Mouse (Mus musculus) heart, embryonic 13.5 days (tissue): ENCODE data around the gene Ak2. TPM values are rescaled to one million over a fixed set of nuclear protein-coding genes. Genes with fewer than 3 reads are reported as not detected.
A peak's percentile ranks its signal among the peaks of the same experiment; 100 is the strongest.

Source experiments
- ATAC-seq: fragments of 200-750 bp; cut with Nextera tagmentation; 2 replicates; pipeline ENCODE4 v1.8.0; 2017; ENCODE audit warnings: moderate TSS enrichment; ENCODE audit not compliant: insufficient number of reproducible peaks, low FRiP score, low TSS enrichment; ENCODE audit errors: extremely low read depth
- H3K27ac ChIP-seq: fragments of 300-500 bp; sonication (generic); replicated peaks from 2 replicates; pipeline ENCODE4 v1.5.1; 2015; ENCODE audit warnings: moderate library complexity, mild to moderate bottlenecking, inconsistent platforms
- H3K27me3 ChIP-seq: fragments of 300-500 bp; sonication (generic); replicated peaks from 2 replicates; pipeline ENCODE4 v1.6.1; 2015; ENCODE audit warnings: mild to moderate bottlenecking, inconsistent platforms
- H3K36me3 ChIP-seq: fragments of 300-500 bp; sonication (generic); 2 replicates; pipeline ENCODE4 v1.6.1; 2015; ENCODE audit warnings: mild to moderate bottlenecking, inconsistent platforms
- H3K4me1 ChIP-seq: fragments of 300-500 bp; sonication (generic); 2 replicates; pipeline ENCODE4 v1.6.1; 2015; ENCODE audit warnings: inconsistent platforms
- H3K4me2 ChIP-seq: fragments of 300-500 bp; sonication (generic); 2 replicates; pipeline ENCODE4 v1.6.1; 2015; ENCODE audit warnings: inconsistent platforms, mild to moderate bottlenecking, moderate library complexity
- H3K4me3 ChIP-seq: fragments of 300-500 bp; sonication (generic); 2 replicates; pipeline ENCODE4 v1.5.1; 2015; ENCODE audit warnings: moderate library complexity, mild to moderate bottlenecking, inconsistent platforms
- H3K9ac ChIP-seq: fragments of 300-500 bp; sonication (generic); 2 replicates; pipeline ENCODE4 v1.6.1; 2015; ENCODE audit warnings: inconsistent platforms, mild to moderate bottlenecking, moderate library complexity
- H3K9me3 ChIP-seq: fragments of 300-500 bp; sonication (generic); 2 replicates; pipeline ENCODE4 v1.6.1; 2016; ENCODE audit warnings: inconsistent platforms
- WGBS: fragments of 180-500 bp; shearing (Covaris S2); methylation state at CpG from one replicate; pipeline ENCODE4 v1.1.7; 2015; ENCODE audit warnings: mixed read lengths; 5-methylcytosine and 5-hydroxymethylcytosine counted together
- polyA plus RNA-seq: library from polyadenylated mRNA; unstranded; fragments of >200 nt; fragmentation: Nextera tagmentation; extraction: Ambion mirVana; gene quantifications from 2 replicates; pipeline ENCODE4 v1.2.1, GENCODE M21; 2015

Gene Ak2
- polyA plus RNA-seq, 1 experiment from 2014 or later = 147 TPM

DNA sequence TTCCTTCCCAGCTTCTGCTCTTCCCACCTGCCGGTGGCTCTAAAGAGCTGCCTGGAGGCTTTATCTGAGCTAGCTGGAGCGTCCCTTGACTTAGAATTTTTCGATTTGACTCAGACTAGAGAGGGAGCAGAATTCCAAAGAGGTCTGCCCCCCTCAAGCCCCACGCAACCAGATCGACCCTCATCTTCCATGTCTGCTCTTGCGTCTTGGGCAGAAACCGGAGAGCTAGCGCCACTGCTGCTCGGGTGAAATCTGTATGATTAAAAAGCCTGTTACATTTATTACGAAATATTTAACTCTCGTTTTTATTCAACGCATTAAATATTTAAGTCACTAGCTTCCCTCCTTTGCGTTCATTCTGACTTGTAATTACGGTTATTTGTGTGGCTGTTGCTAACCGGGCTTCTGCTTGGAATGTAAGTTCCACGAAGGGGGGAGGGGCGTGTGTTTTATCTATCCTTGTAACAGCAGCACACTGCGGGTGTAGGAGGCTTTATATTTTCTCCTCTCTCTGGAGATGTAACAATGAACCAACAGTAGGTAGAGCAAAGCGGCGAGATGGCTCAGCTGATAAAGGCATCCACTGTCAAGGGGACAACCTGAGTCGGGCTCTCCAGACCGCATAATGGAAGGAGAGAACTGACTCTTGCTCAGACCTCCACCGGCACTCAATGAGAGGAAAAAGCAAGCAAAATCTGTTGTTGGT, 57.7 kb downstream of the Ak2 start:
- H3K9me3 ChIP-seq = no peaks in the 10 kb centered on the region
- H3K4me2 ChIP-seq = peak overlapping the region; percentile 90
- 4% methylated on average over 23 of the region's 23 CpGs for WGBS
- H3K4me3 ChIP-seq = peak overlapping the region; percentile 64
- H3K36me3 ChIP-seq = no peaks in the 10 kb centered on the region
- H3K27ac ChIP-seq = peak overlapping the region; percentile 59
- no peak; the same call in 1 of the 2 replicates for ATAC-seq
- H3K4me1 ChIP-seq = peaks cover 34% of the 10 kb centered on the region
- peaks cover 38% of the 10 kb centered on the region for H3K27me3 ChIP-seq
- peak overlapping the region; percentile 85 for H3K9ac ChIP-seq

- Histone ChIP-seq H3K4me2 (no peak overlapping the region), H3K4me3 (no peak overlapping the region), H3K4me1 (peaks cover 42% of the 10 kb centered on the region), H3K36me3 (no peaks in the 10 kb centered on the region), H3K9ac (no peak overlapping the region), H3K27me3 (peaks cover 38% of the 10 kb centered on the region), H3K9me3 (no peaks in the 10 kb centered on the region), H3K27ac (no peak overlapping the region)
- no peak for ATAC-seq
- WGBS = 67% methylated on average over 4 of the region's 4 CpGs
These were observed 58.6 kb downstream of the Ak2 start for GRCm38 (mm10) chr4:129050365-129050764.

DNA sequence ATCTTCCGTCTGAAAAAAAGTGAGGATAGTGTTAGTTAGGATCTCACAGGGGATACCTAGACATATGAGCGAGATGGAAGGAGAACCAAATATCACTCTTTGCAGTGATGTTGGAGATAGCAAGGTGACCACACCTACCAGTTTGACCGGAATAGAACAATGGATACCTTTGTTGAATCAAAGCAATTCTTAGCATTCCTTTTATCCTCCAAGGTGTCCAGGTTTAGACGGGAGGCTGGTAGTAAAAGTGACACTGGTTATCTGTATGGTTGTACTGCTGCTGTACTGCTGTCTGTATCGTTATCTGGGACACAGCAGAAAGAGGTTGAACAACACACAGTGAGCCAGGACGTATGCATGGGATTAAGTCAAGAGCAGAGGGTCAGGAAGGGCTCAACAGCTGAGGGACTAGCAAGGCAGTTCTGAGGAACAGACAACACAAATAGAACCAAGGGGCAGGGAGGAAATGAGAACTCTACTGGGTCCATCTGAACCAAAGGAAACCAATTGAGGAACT, 59.2 kb downstream of the Ak2 start:
- no peak for ATAC-seq
- Histone ChIP-seq H3K4me2 (peak overlapping the region; percentile 28), H3K27ac (0 out of 2 replicates have a peak overlapping the region, but pooled peaks have one; percentile 12), H3K27me3 (peaks cover 35% of the 10 kb centered on the region), H3K36me3 (no peaks in the 10 kb centered on the region), H3K4me3 (no peak overlapping the region), H3K9me3 (no peaks in the 10 kb centered on the region), H3K9ac (no peak overlapping the region), H3K4me1 (peaks cover 42% of the 10 kb centered on the region)
- WGBS = 40% methylated on average over 6 of the region's 6 CpGs

- 15% methylated on average over 11 of the region's 11 CpGs for WGBS
- Histone ChIP-seq H3K4me2 (peak overlapping the region; percentile 28), H3K9me3 (no peaks in the 10 kb centered on the region), H3K36me3 (no peaks in the 10 kb centered on the region), H3K4me1 (peaks cover 42% of the 10 kb centered on the region), H3K27ac (0 out of 2 replicates have a peak overlapping the region, but pooled peaks have one; percentile 12), H3K4me3 (no peak overlapping the region), H3K9ac (no peak overlapping the region), H3K27me3 (peaks cover 28% of the 10 kb centered on the region)
- no peak for ATAC-seq
These were observed 59.9 kb downstream of the Ak2 start for GRCm38 (mm10) chr4:129051461-129052183.

DNA sequence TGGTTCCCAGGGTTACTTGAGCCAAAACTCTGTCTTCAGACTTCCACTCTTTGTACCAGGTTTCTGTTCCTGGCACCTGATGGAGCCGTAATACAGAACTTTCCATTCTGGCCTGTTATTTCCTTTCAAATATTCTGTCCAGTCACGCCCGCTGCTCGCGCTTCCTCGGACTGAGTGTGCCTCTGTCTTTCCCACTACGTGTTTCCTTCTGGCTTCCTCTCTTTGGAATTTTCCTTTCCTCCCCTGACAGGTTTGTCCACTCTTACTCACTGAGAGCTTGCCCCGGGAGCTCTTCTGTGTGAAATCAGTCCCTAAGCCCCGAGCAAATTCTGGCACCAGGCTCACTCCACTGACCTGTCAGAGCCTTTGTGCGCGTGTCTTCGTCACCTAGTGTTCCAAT, 63.0 kb downstream of the Ak2 start:
- H3K4me1 ChIP-seq = peaks cover 41% of the 10 kb centered on the region
- ATAC-seq = no peak
- H3K9ac ChIP-seq = no peak overlapping the region
- 0 out of 2 replicates have a peak overlapping the region, but pooled peaks have one; percentile 8 for H3K27ac ChIP-seq
- H3K27me3 ChIP-seq = peaks cover 10% of the 10 kb centered on the region
- H3K4me2 ChIP-seq = no peak overlapping the region
- H3K36me3 ChIP-seq = no peaks in the 10 kb centered on the region
- 76% methylated on average over 12 of the region's 12 CpGs for WGBS
- no peaks in the 10 kb centered on the region for H3K9me3 ChIP-seq
- H3K4me3 ChIP-seq = no peak overlapping the region

GRCm38 (mm10) chr4:129055562-129055961, 63.8 kb downstream of the Ak2 start:
- ATAC-seq = no peak
- Histone ChIP-seq H3K9ac (no peak overlapping the region), H3K4me3 (no peak overlapping the region), H3K9me3 (no peaks in the 10 kb centered on the region), H3K27me3 (peaks cover 3% of the 10 kb centered on the region), H3K36me3 (no peaks in the 10 kb centered on the region), H3K4me1 (peaks cover 42% of the 10 kb centered on the region), H3K4me2 (no peak overlapping the region), H3K27ac (no peak overlapping the region)
- WGBS = 78% methylated on average over 5 of the region's 5 CpGs

- 4% methylated on average over 34 of the region's 44 CpGs for WGBS
- Histone ChIP-seq H3K36me3 (no peaks in the 10 kb centered on the region), H3K4me3 (peak overlapping the region; percentile 94), H3K27ac (peak overlapping the region; percentile 91), H3K9me3 (no peaks in the 10 kb centered on the region), H3K9ac (peak overlapping the region; percentile 98), H3K4me1 (peaks cover 28% of the 10 kb centered on the region), H3K27me3 (no peaks in the 10 kb centered on the region), H3K4me2 (peak overlapping the region; percentile 100)
- peak; percentile 95 for ATAC-seq
These were observed 65.9 kb downstream of the Ak2 start for GRCm38 (mm10) chr4:129057533-129058206.

DNA sequence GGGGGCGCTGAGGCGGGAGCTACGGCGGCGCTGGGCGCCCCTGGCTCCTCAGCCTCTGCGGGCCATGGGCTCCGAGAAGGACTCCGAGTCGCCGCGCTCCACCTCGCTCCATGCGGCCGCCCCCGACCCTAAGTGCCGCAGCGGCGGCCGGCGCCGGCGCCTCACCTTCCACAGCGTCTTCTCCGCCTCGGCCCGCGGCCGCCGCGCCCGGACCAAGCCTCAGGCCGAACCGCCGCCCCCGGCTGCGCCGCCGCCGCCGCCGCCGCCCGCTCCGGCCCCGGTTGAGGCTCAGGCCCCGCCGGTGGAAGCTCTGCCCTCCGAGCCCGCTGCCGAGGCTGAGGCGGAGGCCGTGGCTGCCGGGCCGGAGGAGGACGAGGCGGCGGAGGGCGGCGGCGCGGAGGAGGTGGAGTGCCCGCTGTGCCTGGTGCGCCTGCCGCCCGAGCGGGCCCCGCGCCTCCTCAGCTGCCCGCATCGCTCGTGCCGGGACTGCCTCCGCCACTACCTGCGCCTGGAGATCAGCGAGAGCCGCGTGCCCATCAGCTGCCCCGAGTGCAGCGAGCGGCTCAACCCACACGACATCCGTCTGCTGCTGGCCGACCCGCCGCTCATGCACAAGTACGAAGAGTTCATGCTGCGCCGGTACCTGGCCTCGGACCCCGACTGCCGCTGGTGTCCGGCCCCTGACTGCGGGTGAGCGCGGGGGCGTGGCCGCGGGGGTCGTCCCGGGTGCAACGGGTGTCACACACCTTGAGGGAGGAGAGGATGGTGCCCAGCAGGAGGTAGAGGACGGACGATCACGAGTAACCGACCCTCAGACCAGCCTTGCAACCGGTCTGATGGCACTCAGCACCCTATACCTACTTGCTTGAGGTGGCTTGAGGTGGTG, 66.7 kb downstream of the Ak2 start, which contains the start of gene Rnf19b:
Gene Rnf19b, plus strand, starts transcription at position 65 of the 886 bp plus-strand sequence.
- no peaks in the 10 kb centered on the region for H3K9me3 ChIP-seq
- peak within 1 kb of the TSS; percentile 98 for H3K9ac ChIP-seq
- no peaks in the 10 kb centered on the region for H3K27me3 ChIP-seq
- peaks cover 31% of the 10 kb centered on the region for H3K4me1 ChIP-seq
- ATAC-seq = peak; percentile 33
- H3K4me3 ChIP-seq = peak within 1 kb of the TSS; percentile 94
- H3K27ac ChIP-seq = peak within 1 kb of the TSS; percentile 91
- no peaks in the 10 kb centered on the region for H3K36me3 ChIP-seq
- peak within 1 kb of the TSS; percentile 100 for H3K4me2 ChIP-seq
- WGBS = under 1% methylated on average over 87 of the region's 107 CpGs

DNA sequence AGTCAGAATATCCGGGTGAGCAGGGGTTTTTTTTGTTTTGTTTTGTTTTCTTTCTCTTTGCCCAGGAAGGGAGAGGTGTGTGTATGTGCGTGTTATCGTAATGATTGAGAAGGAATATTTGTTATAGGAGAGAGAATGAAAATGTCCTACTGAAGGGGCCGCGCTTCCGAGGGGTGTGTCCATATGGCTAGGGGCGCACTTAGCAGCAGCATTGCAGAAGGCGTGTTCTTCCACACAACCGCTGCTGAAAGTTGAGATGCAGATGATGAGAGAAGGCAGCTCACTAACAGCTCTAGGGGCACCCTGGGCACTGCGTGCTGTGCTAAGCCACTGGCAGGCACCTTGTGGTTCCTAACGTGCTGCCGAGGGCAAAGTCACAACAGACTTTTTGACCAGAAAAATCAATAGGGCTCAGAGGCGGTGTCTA, 67.4 kb downstream of the Ak2 start:
- peak overlapping the region; percentile 100 for H3K4me2 ChIP-seq
- ATAC-seq = no peak
- H3K36me3 ChIP-seq = no peaks in the 10 kb centered on the region
- H3K4me1 ChIP-seq = peaks cover 31% of the 10 kb centered on the region
- H3K4me3 ChIP-seq = peak overlapping the region; percentile 94
- H3K9ac ChIP-seq = peak overlapping the region; percentile 98
- WGBS = 3% methylated on average over 13 of the region's 13 CpGs
- H3K27me3 ChIP-seq = no peaks in the 10 kb centered on the region
- H3K27ac ChIP-seq = peak overlapping the region; percentile 91
- H3K9me3 ChIP-seq = no peaks in the 10 kb centered on the region

- no peaks in the 10 kb centered on the region for H3K27me3 ChIP-seq
- H3K9ac ChIP-seq = peak overlapping the region; percentile 98
- no peak for ATAC-seq
- H3K4me3 ChIP-seq = peak overlapping the region; percentile 94
- WGBS = 39% methylated on average over 4 of the region's 4 CpGs
- H3K4me2 ChIP-seq = peak overlapping the region; percentile 100
- H3K9me3 ChIP-seq = no peaks in the 10 kb centered on the region
- H3K27ac ChIP-seq = no peak overlapping the region
- no peaks in the 10 kb centered on the region for H3K36me3 ChIP-seq
- H3K4me1 ChIP-seq = peaks cover 27% of the 10 kb centered on the region
These were observed 68.2 kb downstream of the Ak2 start for GRCm38 (mm10) chr4:129059922-129060321.
